Mouse (Mus musculus): ENCODE data around the gene Vpreb3. TPM values are rescaled to one million over a fixed set of nuclear protein-coding genes. Genes with fewer than 3 reads are reported as not detected.
A peak's percentile ranks its signal among the peaks of the same experiment; 100 is the strongest.

The Vpreb3 gene
- polyA plus RNA-seq (2016; fragmentation: Nextera tagmentation; extraction: Ambion mirVana): 0.34 and 0.65 TPM in 2 replicates

DNA sequence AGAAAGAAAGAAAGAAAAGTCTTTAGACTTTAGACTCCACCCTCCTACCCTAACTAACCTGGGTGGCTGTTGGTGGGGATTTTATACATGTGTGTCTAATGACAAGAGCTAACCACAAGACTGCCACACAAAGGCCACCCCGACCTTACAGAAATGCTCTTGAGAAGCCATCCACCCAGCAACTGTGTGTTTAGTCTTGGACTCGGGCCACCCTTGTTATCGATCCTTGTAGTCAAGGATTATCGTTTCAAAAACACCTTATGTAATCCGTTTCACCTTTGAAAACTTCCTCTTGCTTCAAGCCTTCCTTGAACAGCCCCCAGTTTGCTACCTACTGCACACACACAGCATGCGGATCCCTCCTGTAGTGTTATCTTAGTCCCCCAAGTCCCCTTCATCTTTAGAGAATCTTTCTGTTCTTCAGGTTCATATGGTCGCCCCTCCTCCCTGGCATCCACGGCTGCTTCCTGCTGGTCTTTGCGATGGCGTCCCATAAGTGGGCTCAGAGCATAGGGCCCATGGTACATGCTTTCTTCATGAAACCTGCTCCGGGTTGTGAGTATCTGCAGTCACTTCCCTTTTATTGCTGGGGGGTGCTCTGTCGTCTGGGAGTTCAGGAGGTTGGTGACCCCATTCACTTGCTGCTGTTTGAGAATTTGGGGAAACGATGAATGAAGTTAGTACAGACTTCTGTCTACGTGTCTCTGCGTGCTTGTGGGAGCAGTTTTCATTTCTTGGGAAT is at the start of gene Vpreb3:
Gene Vpreb3, plus strand, starts transcription at position 322 of the 742 bp plus-strand sequence.
- 84% methylated on average over 15 of the region's 15 CpGs for WGBS

GRCm38 (mm10) chr10:75893089-75893750 is 49.6 kb upstream of the Vpreb3 start, which contains the start of gene Derl3:
Derl3 (plus strand) TSS chr10:75893413.
- peaks cover 47% of the 10 kb centered on the region for H3K36me3 ChIP-seq
- H3K4me1 ChIP-seq: peaks cover 33% of the 10 kb centered on the region
- DNase-seq (ENCODE audit: low spot score): peak; percentile 93
- H3K9me3 ChIP-seq (replicated peaks): no peaks in the 10 kb centered on the region
- peak within 1 kb of the TSS; percentile 56 for H3K4me3 ChIP-seq
- 1% methylated on average over 51 of the region's 51 CpGs for WGBS
- peak within 1 kb of the TSS; percentile 83 for H3K27ac ChIP-seq
- no peaks in the 10 kb centered on the region for H3K27me3 ChIP-seq (ENCODE audit: low read depth, poor library complexity, severe bottlenecking)

More for the DNA sequence above, at the start of gene Vpreb3:
- Histone ChIP-seq H3K27ac (no peak within 1 kb of the TSS), H3K9me3 (replicated peaks) (no peaks in the 10 kb centered on the region), H3K27me3 (ENCODE audit: low read depth, poor library complexity, severe bottlenecking) (peaks cover 27% of the 10 kb centered on the region), H3K4me3 (no peak within 1 kb of the TSS), H3K4me1 (0 out of 2 replicates have a peak, but pooled peaks cover 4% of the 10 kb centered on the region), H3K36me3 (no peaks in the 10 kb centered on the region)
- DNase-seq (ENCODE audit: low spot score): no peak

GRCm38 (mm10) chr10:75894601-75895000 is 48.3 kb upstream of the Vpreb3 start:
- DNase-seq (ENCODE audit: low spot score): no peak
- Histone ChIP-seq H3K9me3 (replicated peaks) (no peaks in the 10 kb centered on the region), H3K4me3 (no peak overlapping the region), H3K4me1 (peaks cover 24% of the 10 kb centered on the region), H3K27me3 (ENCODE audit: low read depth, poor library complexity, severe bottlenecking) (no peaks in the 10 kb centered on the region), H3K27ac (no peak overlapping the region), H3K36me3 (peaks cover 60% of the 10 kb centered on the region)
- 74% methylated on average over 6 of the region's 6 CpGs for WGBS

- Histone ChIP-seq H3K36me3 (peaks cover 71% of the 10 kb centered on the region), H3K27ac (no peak overlapping the region), H3K4me1 (peaks cover 20% of the 10 kb centered on the region), H3K27me3 (ENCODE audit: low read depth, poor library complexity, severe bottlenecking) (no peaks in the 10 kb centered on the region), H3K4me3 (no peak overlapping the region), H3K9me3 (replicated peaks) (no peaks in the 10 kb centered on the region)
- WGBS: 96% methylated on average over 5 of the region's 5 CpGs
- DNase-seq (ENCODE audit: low spot score): no peak
Measured at GRCm38 (mm10) chr10:75895730-75896129, 47.1 kb upstream of the Vpreb3 start.

DNA sequence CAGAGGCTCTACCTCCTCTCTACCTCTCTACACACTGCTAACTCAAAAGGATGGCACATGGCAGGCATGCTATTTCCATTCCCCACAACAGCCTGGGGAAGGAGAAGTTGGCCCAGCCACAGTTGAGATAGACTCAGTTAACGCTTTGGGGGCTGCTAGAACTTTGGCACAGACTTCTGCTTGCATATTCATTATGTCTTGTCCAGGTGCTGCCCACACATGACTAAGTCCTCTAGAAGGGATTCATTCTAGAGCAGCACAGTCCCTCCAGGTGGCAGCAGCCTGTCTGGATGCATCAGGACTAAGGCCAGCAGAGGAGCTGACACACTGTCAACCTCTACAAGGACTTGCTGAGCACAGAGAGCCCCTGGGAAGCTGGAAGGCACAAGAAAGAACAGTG is 46.6 kb upstream of the Vpreb3 start:
- DNase-seq (ENCODE audit: low spot score): no peak
- H3K27ac ChIP-seq: no peak overlapping the region
- no peak overlapping the region for H3K4me3 ChIP-seq
- no peaks in the 10 kb centered on the region for H3K27me3 ChIP-seq (ENCODE audit: low read depth, poor library complexity, severe bottlenecking)
- WGBS: 100% methylated on average over 1 of the region's 1 CpGs
- H3K36me3 ChIP-seq: peaks cover 76% of the 10 kb centered on the region
- no peaks in the 10 kb centered on the region for H3K9me3 ChIP-seq (replicated peaks)
- H3K4me1 ChIP-seq: peaks cover 20% of the 10 kb centered on the region

GRCm38 (mm10) chr10:75897373-75897772 is 45.5 kb upstream of the Vpreb3 start:
- Histone ChIP-seq H3K36me3 (peaks cover 87% of the 10 kb centered on the region), H3K4me3 (no peak overlapping the region), H3K27me3 (ENCODE audit: low read depth, poor library complexity, severe bottlenecking) (no peaks in the 10 kb centered on the region), H3K4me1 (peaks cover 20% of the 10 kb centered on the region), H3K27ac (no peak overlapping the region), H3K9me3 (replicated peaks) (no peaks in the 10 kb centered on the region)
- peak; percentile 83 for DNase-seq (ENCODE audit: low spot score)
- WGBS: 51% methylated on average over 6 of the region's 6 CpGs

DNA sequence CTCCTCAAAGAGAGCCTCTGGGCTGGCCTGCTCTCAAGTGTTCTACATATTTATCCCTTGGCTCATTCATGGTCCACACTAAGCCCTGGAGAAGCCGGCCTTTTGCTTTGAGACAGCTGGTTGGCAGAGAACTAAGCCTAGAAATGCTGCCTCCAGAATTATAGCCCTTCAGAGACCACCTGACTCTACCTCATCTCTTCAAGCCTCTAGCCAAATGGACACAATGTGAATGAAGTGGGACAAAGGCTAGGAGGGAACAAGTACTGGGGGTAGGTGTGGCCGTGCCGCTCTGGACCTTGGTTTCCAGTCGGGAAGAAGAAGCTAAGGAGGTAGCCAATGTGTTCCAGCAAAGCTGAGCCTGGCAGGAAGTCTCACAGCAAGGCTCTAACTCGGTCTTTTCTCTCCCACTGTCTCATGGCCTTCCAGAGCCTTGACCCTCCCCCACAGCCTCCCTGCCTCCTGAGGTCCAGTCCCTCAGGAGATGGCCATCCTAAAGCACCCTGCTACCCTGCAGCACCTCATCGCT is 44.8 kb upstream of the Vpreb3 start:
- Histone ChIP-seq H3K4me3 (no peak overlapping the region), H3K27ac (no peak overlapping the region), H3K36me3 (peaks cover 95% of the 10 kb centered on the region), H3K27me3 (ENCODE audit: low read depth, poor library complexity, severe bottlenecking) (no peaks in the 10 kb centered on the region), H3K9me3 (replicated peaks) (no peaks in the 10 kb centered on the region), H3K4me1 (peaks cover 16% of the 10 kb centered on the region)
- DNase-seq (ENCODE audit: low spot score): no peak
- 81% methylated on average over 6 of the region's 6 CpGs for WGBS

- peaks cover 9% of the 10 kb centered on the region for H3K4me1 ChIP-seq
- H3K27me3 ChIP-seq (ENCODE audit: low read depth, poor library complexity, severe bottlenecking): no peaks in the 10 kb centered on the region
- peaks cover 98% of the 10 kb centered on the region for H3K36me3 ChIP-seq
- no peak for DNase-seq (ENCODE audit: low spot score)
- H3K4me3 ChIP-seq: no peak overlapping the region
- H3K27ac ChIP-seq: no peak overlapping the region
- H3K9me3 ChIP-seq (replicated peaks): no peaks in the 10 kb centered on the region
- 81% methylated on average over 3 of the region's 3 CpGs for WGBS
Measured at GRCm38 (mm10) chr10:75898846-75899245, 44.0 kb upstream of the Vpreb3 start.

GRCm38 (mm10) chr10:75904391-75904790 is 38.5 kb upstream of the Vpreb3 start:
- DNase-seq (ENCODE audit: low spot score): no peak
- Histone ChIP-seq H3K27me3 (ENCODE audit: low read depth, poor library complexity, severe bottlenecking) (no peaks in the 10 kb centered on the region), H3K27ac (no peak overlapping the region), H3K36me3 (peaks cover 97% of the 10 kb centered on the region), H3K9me3 (replicated peaks) (no peaks in the 10 kb centered on the region), H3K4me3 (no peak overlapping the region), H3K4me1 (no peaks in the 10 kb centered on the region)
- 94% methylated on average over 5 of the region's 5 CpGs for WGBS

DNA sequence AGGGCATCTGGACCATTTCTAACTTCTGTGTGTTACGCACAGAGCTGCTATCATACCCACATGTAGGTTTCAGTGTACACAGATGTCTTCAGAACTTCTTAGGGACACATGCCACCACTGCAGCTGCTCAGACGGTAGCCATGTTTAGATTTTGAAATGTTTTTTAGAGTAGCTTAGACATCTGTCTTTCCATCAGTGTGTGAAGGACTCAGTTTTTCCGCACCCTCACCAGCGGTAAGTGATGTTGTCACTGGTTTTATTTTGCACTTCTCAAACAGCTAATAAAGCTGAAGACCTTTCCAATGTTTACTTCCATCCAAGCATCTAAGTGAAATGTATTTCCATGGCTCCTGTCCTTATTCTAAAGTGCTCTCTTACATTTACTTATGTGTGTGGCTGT is 36.0 kb upstream of the Vpreb3 start:
- 94% methylated on average over 4 of the region's 4 CpGs for WGBS
- H3K27me3 ChIP-seq (ENCODE audit: low read depth, poor library complexity, severe bottlenecking): no peaks in the 10 kb centered on the region
- H3K9me3 ChIP-seq (replicated peaks): no peaks in the 10 kb centered on the region
- H3K27ac ChIP-seq: no peak overlapping the region
- H3K36me3 ChIP-seq: peaks cover 98% of the 10 kb centered on the region
- DNase-seq (ENCODE audit: low spot score): no peak
- no peaks in the 10 kb centered on the region for H3K4me1 ChIP-seq
- H3K4me3 ChIP-seq: no peak overlapping the region

- no peaks in the 10 kb centered on the region for H3K27me3 ChIP-seq (ENCODE audit: low read depth, poor library complexity, severe bottlenecking)
- no peaks in the 10 kb centered on the region for H3K9me3 ChIP-seq (replicated peaks)
- H3K4me3 ChIP-seq: no peak overlapping the region
- no peak for DNase-seq (ENCODE audit: low spot score)
- 90% methylated on average over 2 of the region's 2 CpGs for WGBS
- peaks cover 95% of the 10 kb centered on the region for H3K36me3 ChIP-seq
- H3K4me1 ChIP-seq: no peaks in the 10 kb centered on the region
- no peak overlapping the region for H3K27ac ChIP-seq
Measured at GRCm38 (mm10) chr10:75910698-75911097, 32.2 kb upstream of the Vpreb3 start.

DNA sequence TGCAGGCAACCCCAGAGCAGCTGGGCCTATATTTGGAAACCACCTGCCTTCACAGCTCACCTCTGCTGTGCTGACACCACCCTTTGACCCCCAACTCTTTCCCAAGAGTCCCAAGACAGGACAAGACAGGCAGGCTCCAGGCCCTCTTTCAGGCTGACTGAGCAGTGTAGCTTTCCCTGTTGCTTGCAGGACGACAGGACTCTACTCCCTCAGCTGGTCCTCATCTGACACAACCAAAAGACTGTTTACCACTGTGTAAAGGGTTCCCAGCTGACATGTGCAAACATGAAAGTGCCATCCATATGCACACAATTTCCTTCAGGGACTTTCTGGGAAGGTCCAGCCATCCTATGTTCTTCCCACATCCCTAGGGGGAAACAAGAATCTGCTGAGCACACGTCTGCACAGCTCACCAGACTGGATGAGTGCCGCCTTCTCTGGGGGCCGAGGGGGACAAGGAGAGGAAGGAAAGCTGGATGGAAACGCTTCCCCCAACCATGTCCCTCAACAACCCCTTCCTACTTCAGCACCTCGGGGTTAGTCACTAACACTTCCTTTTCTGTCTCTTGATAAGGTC is 29.8 kb upstream of the Vpreb3 start:
- no peak overlapping the region for H3K4me3 ChIP-seq
- H3K27me3 ChIP-seq (ENCODE audit: low read depth, poor library complexity, severe bottlenecking): no peaks in the 10 kb centered on the region
- peaks cover 94% of the 10 kb centered on the region for H3K36me3 ChIP-seq
- H3K27ac ChIP-seq: no peak overlapping the region
- WGBS: 74% methylated on average over 6 of the region's 6 CpGs
- no peaks in the 10 kb centered on the region for H3K9me3 ChIP-seq (replicated peaks)
- peaks cover 21% of the 10 kb centered on the region for H3K4me1 ChIP-seq
- no peak for DNase-seq (ENCODE audit: low spot score)

GRCm38 (mm10) chr10:75915557-75915956 is 27.3 kb upstream of the Vpreb3 start:
- Histone ChIP-seq H3K36me3 (peaks cover 88% of the 10 kb centered on the region), H3K4me3 (no peak overlapping the region), H3K27me3 (ENCODE audit: low read depth, poor library complexity, severe bottlenecking) (no peaks in the 10 kb centered on the region), H3K9me3 (replicated peaks) (no peaks in the 10 kb centered on the region), H3K4me1 (peaks cover 38% of the 10 kb centered on the region), H3K27ac (no peak overlapping the region)
- no peak for DNase-seq (ENCODE audit: low spot score)
- WGBS: 73% methylated on average over 7 of the region's 7 CpGs
